Comparison of ENCODE assay signal across 12 mouse cellular contexts in genomic region chr11:50565466-50566211, GRCm38 (mm10). TPM values are rescaled to one million over a fixed set of nuclear protein-coding genes. Genes with fewer than 3 reads are reported as not detected.
DNase-seq lines count a peak whose midpoint lies in the region; ATAC-seq and TF ChIP-seq lines count a peak whose summit lies in the region.
"Had no signal": no experiment of that assay in that cellular context is flagged by ENCODE, and none has a peak within 500 bp of the region (broad histone marks: within the 10 kb centered on the region; RNA-seq: fewer than 3 reads in every experiment).

No protein-coding gene starts in this region.

- DNase-seq in heart, adult 8-10 months (ENCODE audit: low spot score) = no peak
- DNase-seq in R1 (ENCODE audit: low read depth, low spot score) = peak; percentile 84
- no peak for DNase-seq in liver, embryonic 11.5 days (ENCODE audit: low spot score)
- no peak for DNase-seq in stomach, postnatal 0 days (ENCODE audit: low spot score)
- DNase-seq in spleen, postnatal 14 days (ENCODE audit: low spot score in 2 of 2) = no peak
- DNase-seq in layer of hippocampus, postnatal 14 days (ENCODE audit: low spot score in 2 of 2) = no peak
- DNase-seq in right cerebral cortex, postnatal 10 days (ENCODE audit: low spot score in 2 of 2) = no peak
- DNase-seq: kidney, postnatal 4 days had no signal

- H3K9ac ChIP-seq in heart, embryonic 12.5 days = no peak overlapping the region
- H3K9ac ChIP-seq in liver, embryonic 11.5 days (ENCODE audit: low read depth, low read length) = no peak overlapping the region
- H3K9ac ChIP-seq in stomach, postnatal 0 days (ENCODE audit: low read length) = no peak overlapping the region
- H3K9ac ChIP-seq: neural tube, embryonic 15.5 days had no signal

- H3K4me3 ChIP-seq in heart, embryonic 12.5 days = no peak overlapping the region
- H3K4me3 ChIP-seq in liver, embryonic 11.5 days (ENCODE audit: low read depth, low read length) = peak overlapping the region; percentile 16; the same call in 1 of the 2 replicates
- no peak overlapping the region for H3K4me3 ChIP-seq in stomach, postnatal 0 days (ENCODE audit: low read depth, low read length)
- H3K4me3 ChIP-seq: neural tube, embryonic 15.5 days had no signal

- 62% methylated on average over 20 of the region's 20 CpGs for WGBS in heart, embryonic 12.5 days
- WGBS in liver, embryonic 11.5 days = 39% methylated on average over 20 of the region's 20 CpGs
- 54% methylated on average over 20 of the region's 20 CpGs for WGBS in stomach, postnatal 0 days

- no peaks in the 10 kb centered on the region for H3K4me1 ChIP-seq in heart, embryonic 12.5 days (replicated peaks)
- no peaks in the 10 kb centered on the region for H3K4me1 ChIP-seq in liver, embryonic 11.5 days (replicated peaks; ENCODE audit: control insufficient read depth, insufficient read depth, low read length)
- H3K4me1 ChIP-seq in stomach, postnatal 0 days (replicated peaks; ENCODE audit: control insufficient read depth, insufficient read depth) = no peaks in the 10 kb centered on the region
- H3K4me1 ChIP-seq: neural tube, embryonic 15.5 days had no signal

- no peak overlapping the region for H3K27ac ChIP-seq in heart, embryonic 12.5 days (ENCODE audit: poor library complexity, severe bottlenecking)
- no peak overlapping the region for H3K27ac ChIP-seq in liver, embryonic 11.5 days (ENCODE audit: low read depth, low read length)
- no peak overlapping the region for H3K27ac ChIP-seq in stomach, postnatal 0 days (replicated peaks)
- H3K27ac ChIP-seq: macrophage; neural tube, embryonic 15.5 days had no signal

- TF ChIP-seq EP300 in stomach, postnatal 0 days (optimal IDR thresholded peaks at IDR 0.05) = no peak

- no peaks in the 10 kb centered on the region for H3K27me3 ChIP-seq in heart, embryonic 12.5 days (replicated peaks)
- H3K27me3 ChIP-seq in liver, embryonic 11.5 days (replicated peaks; ENCODE audit: control insufficient read depth, insufficient read depth, low read length) = no peaks in the 10 kb centered on the region
- H3K27me3 ChIP-seq in stomach, postnatal 0 days (ENCODE audit: control insufficient read depth, insufficient read depth, low read length) = no peaks in the 10 kb centered on the region
- H3K27me3 ChIP-seq: neural tube, embryonic 15.5 days had no signal

- TF ChIP-seq CTCF in stomach, postnatal 0 days (IDR thresholded peaks at IDR 0.05; ENCODE audit: low read depth) = no peak

- no peak overlapping the region for H3K4me2 ChIP-seq in heart, embryonic 12.5 days
- peak overlapping the region; percentile 48 for H3K4me2 ChIP-seq in liver, embryonic 11.5 days
- H3K4me2 ChIP-seq in stomach, postnatal 0 days (replicated peaks; ENCODE audit: low read depth) = no peak overlapping the region
- H3K4me2 ChIP-seq: neural tube, embryonic 15.5 days had no signal

- no peaks in the 10 kb centered on the region for H3K36me3 ChIP-seq in heart, embryonic 12.5 days
- H3K36me3 ChIP-seq in liver, embryonic 11.5 days (ENCODE audit: control insufficient read depth, insufficient read depth, low read length) = no peaks in the 10 kb centered on the region
- H3K36me3 ChIP-seq in stomach, postnatal 0 days (ENCODE audit: control insufficient read depth, insufficient read depth, low read length) = no peaks in the 10 kb centered on the region
- H3K36me3 ChIP-seq: G1E; neural tube, embryonic 15.5 days had no signal

- no peaks in the 10 kb centered on the region; the same call in 1 of the 2 replicates for H3K9me3 ChIP-seq in heart, embryonic 12.5 days (replicated peaks)
- H3K9me3 ChIP-seq in liver, embryonic 11.5 days (ENCODE audit: control insufficient read depth, low read length) = no peaks in the 10 kb centered on the region
- no peaks in the 10 kb centered on the region for H3K9me3 ChIP-seq in stomach, postnatal 0 days (ENCODE audit: control insufficient read depth, low read length)
- H3K9me3 ChIP-seq: neural tube, embryonic 15.5 days had no signal

- peak; percentile 59; the same call in 1 of the 2 replicates for ATAC-seq in heart, embryonic 12.5 days (ENCODE audit: insufficient number of reproducible peaks, low FRiP score)
- peak; percentile 65 for ATAC-seq in liver, embryonic 11.5 days (replicated peaks; ENCODE audit: low FRiP score)
- ATAC-seq in stomach, postnatal 0 days (ENCODE audit: low FRiP score, low TSS enrichment) = 0 out of 2 replicates have a peak, but pooled peaks have one; percentile 35

RNA-seq across cellular contexts. Expression of gene Adamts2, which starts 36.2 kb away (rescaled TPM):
- polyA plus RNA-seq in heart, embryonic 12.5 days (2016; fragmentation: Nextera tagmentation; extraction: Ambion mirVana) = 7.4 and 7.5 TPM in 2 replicates
- 1 to 10 TPM; 6.1 to 7.1 (median 6.8) TPM for total RNA-seq in heart, adult 8-10 months (2022)
- 3.4 and 4.2 TPM in 2 replicates for polyA plus RNA-seq in liver, embryonic 11.5 days (2014; fragmentation: Nextera tagmentation; extraction: Ambion mirVana)
- polyA plus RNA-seq in stomach, postnatal 0 days (2015; fragmentation: Nextera tagmentation; extraction: Ambion mirVana) = 10.3 and 12.2 TPM in 2 replicates
- total RNA-seq in layer of hippocampus, postnatal 14 days (2021) = 1 to 10 TPM; 6.3 to 8.3 TPM
- polyA plus RNA-seq: G1E, macrophage had no signal
